Mouse (Mus musculus) layer of hippocampus, adult 2 months (tissue): ENCODE data around the gene 9130019O22Rik. TPM values are rescaled to one million over a fixed set of nuclear protein-coding genes. Genes with fewer than 3 reads are reported as not detected.
"Not testable (repeated sequence)": the region's sequence is repeated elsewhere in the genome, so short reads cannot be mapped to it uniquely, and the experiment has no call there.

Source experiments
- DNase-seq, 2 experiments: peaks; one replicate each; pipeline ENCODE4 v3.0.0; 2022; ENCODE audit warnings: low spot score in 2 of 2
- H3K27ac ChIP-seq: fragments of 200-600 bp; 2 replicates; pipeline ENCODE4 v1.8.1; 2022
- H3K4me3 ChIP-seq: fragments of 200-600 bp; 2 replicates; pipeline ENCODE4 v1.8.1; 2022; ENCODE audit warnings: mild to moderate bottlenecking
- CTCF ChIP-seq: fragments of 200-600 bp; conservative IDR thresholded peaks from 2 replicates; pipeline ENCODE4 v1.8.1; 2022; ENCODE audit warnings: antibody characterized with exemption, mild to moderate bottlenecking, moderate library complexity
- total RNA-seq, 2 experiments: library from RNA; stranded (reverse); gene quantifications; 2 replicates each; pipeline ENCODE4 v1.2.3; 2021

Gene 9130019O22Rik
- total RNA-seq, 2 experiments from 2014 or later = 3.1 to 4.2 TPM

DNA sequence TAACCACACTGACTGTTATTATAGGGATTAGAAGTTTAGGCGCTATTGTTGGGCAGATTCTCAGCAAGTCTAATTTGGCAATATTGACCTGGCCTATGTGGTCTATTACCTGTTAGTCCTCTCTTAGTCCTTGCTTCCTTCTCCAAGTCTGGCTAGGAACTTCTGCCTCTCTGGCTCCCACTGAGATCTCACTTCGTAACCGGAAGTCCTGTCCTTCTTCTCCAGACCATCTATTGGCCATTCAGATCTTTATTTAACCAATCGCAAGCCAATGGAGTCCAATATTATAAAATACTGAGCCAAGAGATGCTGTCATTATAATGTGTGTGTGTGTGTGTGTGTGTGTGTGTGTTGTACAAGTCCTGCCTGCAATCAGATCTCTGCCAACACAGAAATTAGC lies 22.8 kb downstream of the 9130019O22Rik start:
- Histone ChIP-seq H3K27ac (peak overlapping the region; percentile 68; the same call in 1 of the 2 replicates), H3K4me3 (peak overlapping the region; percentile 52)
- no peak for TF ChIP-seq CTCF
- no peak for DNase-seq

DNA sequence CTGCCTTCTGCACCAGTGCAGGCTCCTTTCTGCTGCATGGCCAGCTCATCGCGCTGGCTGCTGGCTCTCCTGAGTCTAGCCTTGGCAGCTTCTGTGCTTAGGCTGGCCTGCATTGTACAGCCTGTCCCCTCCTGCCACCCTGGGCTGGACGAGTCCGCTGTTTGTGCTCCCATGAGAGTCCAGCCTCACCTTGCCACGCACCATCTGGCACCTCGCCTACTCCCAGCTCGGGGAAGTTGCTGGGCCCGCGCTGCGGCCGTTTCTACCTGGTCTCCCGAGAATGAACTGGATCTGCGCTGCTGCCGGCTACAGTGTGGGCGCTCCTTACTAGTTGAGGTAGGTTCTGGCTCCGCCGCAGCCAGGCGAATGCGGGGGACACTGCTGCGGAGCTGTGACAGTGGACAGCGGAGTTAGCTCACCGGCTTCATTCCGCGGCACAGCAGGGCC lies 23.5 kb downstream of the 9130019O22Rik start:
- TF ChIP-seq CTCF = no peak
- H3K27ac ChIP-seq = peak overlapping the region; percentile 68
- DNase-seq = no peak
- peak overlapping the region; percentile 52 for H3K4me3 ChIP-seq

DNA sequence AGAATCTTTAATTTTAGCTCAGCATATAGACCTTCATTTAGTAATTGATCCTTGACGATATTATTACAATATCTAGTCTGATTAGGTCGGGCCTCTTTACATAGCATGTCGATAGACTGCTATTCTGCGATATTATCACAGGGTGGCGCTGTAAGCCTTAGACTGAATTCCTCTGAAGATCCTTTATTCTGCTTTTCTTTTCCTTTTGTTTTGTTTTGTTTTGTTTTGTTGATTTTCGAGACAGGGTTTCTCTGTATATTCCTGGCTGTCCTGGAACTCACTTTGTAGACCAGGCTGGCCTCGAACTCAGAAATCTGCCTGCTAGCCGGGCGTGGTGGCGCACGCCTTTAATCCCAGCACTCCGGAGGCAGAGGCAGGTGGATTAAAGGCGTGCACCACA lies 24.5 kb downstream of the 9130019O22Rik start:
- H3K27ac ChIP-seq, DNase-seq: not testable (repeated sequence)
- peak overlapping the region; percentile 34; the same call in 1 of the 2 replicates for H3K4me3 ChIP-seq
- TF ChIP-seq CTCF = peak; percentile 96

DNA sequence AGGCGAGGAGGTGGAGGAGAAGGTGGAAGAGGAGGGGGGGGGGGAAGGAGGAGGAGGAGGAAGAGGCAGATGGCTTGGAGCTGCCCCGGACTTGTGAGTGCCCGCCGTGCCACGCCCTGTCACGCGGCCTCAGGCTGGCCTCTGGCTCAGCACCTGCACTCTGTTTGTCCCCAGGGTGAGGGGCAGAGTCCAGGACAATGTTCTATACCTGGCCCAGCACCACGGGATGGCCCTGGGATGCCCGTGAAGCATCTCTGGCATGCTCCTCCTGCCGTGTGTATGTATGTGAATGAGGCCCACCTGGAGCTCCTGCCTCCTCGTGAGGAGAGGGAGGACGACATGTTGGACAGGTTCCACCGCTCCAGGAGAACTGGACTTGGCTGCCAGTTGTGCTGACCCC lies 25.5 kb downstream of the 9130019O22Rik start:
- no peak for TF ChIP-seq CTCF
- DNase-seq = no peak
- no peak overlapping the region for H3K27ac ChIP-seq
- no peak overlapping the region for H3K4me3 ChIP-seq

DNA sequence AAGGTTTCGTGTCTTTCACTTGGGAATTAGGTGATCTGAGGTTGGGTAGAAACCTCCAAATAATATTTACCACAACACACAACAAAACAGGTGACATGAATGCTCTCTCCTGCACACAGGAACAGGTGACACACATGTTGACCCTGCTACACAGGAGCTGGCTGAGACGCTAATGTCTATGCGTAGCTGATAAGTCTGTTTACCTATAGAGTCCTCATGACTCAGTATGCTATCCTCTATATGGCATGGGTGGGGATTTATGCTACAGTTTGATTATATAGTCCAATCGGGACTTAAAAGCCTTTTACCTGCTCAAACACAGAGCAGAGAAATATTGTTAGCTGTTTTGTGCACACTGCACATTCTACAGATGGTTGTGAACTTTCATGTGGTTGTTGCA lies 26.7 kb downstream of the 9130019O22Rik start:
- H3K4me3 ChIP-seq = no peak overlapping the region
- DNase-seq = no peak
- no peak for TF ChIP-seq CTCF
- H3K27ac ChIP-seq = no peak overlapping the region

DNA sequence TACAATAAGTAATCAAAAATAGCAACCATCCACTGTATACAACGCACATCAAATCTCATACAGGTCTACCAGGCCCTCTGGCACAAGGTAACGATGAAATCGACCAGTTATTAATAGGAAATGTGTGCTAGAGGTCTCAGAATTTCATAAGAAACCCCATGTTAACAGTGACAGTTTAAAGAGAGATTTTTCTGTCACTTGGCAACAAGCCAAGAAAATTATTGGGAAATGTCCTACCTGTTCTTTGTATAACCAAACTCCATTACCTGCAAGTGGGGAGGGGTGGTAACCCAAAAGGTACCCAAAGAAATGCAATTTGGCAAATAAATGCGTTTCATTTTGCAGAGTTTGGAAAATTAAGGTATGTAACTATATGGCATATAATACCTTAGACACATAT lies 28.5 kb downstream of the 9130019O22Rik start:
- no peak for TF ChIP-seq CTCF
- DNase-seq = no peak
- H3K27ac ChIP-seq = no peak overlapping the region
- no peak overlapping the region for H3K4me3 ChIP-seq

DNA sequence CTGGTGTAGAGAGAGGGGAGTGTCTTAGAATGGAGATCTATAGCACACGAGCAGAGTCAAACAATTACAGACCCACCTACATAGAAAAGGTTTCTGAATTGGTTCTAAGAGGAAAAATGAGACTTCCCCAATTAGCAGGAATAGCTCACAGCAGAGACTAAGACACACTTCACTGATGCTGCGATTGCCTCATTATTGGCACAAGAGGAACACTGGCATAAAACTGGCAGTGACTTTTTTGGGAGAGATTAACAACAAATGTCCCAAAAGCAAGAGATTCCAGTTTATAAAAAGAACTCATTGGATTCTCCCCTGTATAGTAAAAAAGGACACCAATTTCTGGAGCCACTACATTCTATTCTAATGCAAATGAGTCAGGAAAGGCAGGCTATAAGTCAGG lies 29.1 kb downstream of the 9130019O22Rik start:
- no peak overlapping the region for H3K27ac ChIP-seq
- TF ChIP-seq CTCF = no peak
- no peak overlapping the region for H3K4me3 ChIP-seq
- DNase-seq = no peak

DNA sequence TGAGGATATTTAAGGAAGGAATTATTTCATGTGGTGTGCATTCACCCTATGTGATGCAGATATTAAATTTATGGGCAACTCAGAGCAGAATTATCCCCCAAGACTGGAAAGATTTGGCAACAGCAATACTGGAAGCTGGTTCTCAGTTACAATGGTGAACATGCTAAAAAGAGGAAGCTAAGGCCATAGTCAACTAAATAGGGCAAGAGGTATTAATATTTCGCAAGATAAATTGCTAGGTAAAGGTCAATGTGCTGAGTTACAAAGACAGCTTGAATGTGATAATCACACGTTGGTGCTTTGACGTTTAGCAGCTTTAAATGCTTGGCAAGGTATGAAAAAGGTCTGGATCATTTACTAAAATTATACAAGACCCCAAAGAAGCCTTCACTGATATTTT lies 31.2 kb downstream of the 9130019O22Rik start:
- no peak for TF ChIP-seq CTCF
- DNase-seq = no peak
- Histone ChIP-seq H3K27ac (no peak overlapping the region), H3K4me3 (no peak overlapping the region)

DNA sequence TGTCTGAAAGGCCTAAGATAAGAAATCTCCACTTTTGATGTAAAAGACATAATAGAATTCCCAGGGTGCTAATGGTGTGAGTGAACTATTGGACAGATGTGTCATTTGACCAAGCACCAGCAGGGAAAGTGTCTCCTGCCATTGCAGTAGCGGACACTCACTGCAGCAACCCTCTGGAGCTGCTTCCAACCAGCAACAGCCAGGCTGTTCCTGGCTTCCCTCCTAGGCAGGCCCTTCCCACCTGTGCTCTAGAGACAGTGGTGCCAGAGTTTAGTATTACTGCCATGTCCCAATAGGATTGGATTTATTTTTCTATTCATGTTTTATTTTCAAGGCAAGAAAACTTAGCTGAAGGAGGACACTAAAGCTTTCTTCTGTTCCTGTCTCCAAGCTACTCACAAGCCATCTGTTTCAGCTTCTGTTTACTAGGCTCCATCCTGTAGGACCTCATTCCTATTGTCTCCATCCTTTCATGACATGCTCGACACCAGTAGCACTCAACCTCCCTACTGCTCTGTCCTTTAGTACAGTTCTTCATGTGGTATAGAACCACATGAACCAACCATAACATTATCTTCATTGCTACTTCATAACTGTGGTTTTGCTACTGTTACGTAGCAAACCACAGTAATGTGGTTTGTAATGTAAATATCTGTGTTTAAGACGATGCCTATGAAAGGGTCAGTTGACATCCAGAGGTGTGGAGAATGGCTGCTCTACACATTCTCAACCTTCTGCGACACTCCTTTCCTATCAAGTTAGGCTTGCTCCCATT lies 35.5 kb downstream of the 9130019O22Rik start:
- no peak for TF ChIP-seq CTCF
- no peak for DNase-seq

DNA sequence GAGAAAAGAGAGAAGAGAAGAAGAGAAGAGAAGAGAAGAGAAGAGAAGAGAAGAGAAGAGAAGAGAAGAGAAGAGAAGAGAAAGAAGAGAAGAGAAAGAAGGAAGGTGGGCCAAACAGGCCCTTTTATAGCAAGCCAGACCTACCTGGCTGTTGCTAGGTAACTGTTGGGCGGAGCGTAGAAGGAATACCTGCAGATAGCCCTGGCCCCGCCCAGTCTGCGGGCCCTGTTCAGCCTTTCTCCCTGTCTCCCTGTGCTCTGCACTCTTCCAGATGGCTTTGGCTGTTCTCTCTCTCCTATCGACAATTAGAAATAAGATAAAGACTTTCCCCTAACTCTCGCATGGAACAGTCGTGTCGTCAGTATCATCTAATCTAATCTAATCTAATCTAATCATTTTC lies 40.3 kb downstream of the 9130019O22Rik start:
- Histone ChIP-seq H3K4me3 (peak overlapping the region; percentile 98; the same call in 1 of the 2 replicates), H3K27ac (peak overlapping the region; percentile 60; the same call in 1 of the 2 replicates)
- no peak for TF ChIP-seq CTCF
- DNase-seq = no peak

More for the DNA sequence above, 35.5 kb downstream of the 9130019O22Rik start:
- H3K27ac ChIP-seq = no peak overlapping the region
- H3K4me3 ChIP-seq = no peak overlapping the region

DNA sequence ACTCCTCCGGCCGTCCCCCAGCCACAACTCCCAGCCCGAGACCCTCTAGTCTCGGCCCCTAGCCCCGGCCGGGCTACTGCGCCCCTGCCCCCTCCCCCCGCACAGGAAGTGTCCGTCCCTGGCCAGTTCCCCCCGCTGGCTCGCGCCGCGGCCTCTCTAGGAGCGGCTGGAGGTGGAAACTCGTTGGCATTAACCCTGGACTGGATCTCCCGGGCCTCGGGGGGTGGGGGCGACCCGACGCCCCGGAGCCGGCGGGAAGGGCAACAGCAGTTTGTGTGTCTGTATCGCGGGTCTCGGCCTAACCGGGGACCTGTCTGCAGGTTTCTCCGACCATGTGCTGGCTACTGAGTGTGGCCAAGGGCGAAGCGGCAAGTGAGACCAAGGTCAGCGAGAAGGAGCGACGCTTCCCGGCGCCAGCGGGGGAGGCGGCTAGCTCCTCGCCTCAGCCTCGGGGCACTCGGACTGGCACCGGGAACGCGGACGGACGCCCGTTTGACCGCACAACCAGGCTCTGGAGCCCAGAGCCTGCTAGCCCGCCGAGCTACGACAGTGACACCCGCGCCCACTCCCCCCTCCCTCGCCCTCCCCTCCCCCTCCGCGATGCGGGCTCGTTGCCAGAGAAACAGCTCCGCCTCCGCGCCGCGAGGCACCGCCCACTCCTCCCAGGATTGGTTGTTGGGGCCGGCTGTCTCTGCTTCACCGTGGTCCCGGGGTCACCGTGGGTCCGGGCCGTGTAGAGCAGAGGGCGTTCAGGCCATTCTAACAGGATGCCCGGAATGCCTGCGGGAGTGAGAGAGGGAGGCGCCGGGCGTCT lies 41.2 kb downstream of the 9130019O22Rik start, which contains the start of gene Zfp768:
Zfp768 (minus strand) TSS at position 78 of the 814 bp plus-strand sequence.
- DNase-seq = peak; percentile 77 to 90
- no peak for TF ChIP-seq CTCF
- peak within 1 kb of the TSS; percentile 98 for H3K4me3 ChIP-seq
- peak within 1 kb of the TSS; percentile 100 for H3K27ac ChIP-seq

DNA sequence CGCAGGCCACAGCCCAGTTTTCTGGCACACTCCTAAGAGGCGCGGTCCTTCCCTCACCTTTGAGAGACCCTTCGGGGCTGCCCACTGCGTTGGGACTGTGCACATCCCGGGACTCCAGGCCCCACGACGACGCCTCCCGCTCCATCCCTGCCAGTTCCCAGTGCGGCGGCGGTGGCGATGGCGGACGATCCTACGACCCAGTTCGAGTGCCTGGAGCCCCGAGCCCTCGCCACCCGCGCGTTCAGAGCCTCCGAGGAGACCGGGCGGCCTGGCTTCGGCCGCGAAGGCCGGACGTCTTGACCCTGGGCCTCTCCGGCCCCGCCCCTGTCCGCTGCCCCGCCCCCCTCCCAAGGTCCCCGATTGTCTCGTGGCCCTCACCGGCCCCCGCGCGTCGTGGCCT lies 41.9 kb downstream of the 9130019O22Rik start:
- H3K4me3 ChIP-seq = peak overlapping the region; percentile 98
- TF ChIP-seq CTCF = no peak
- peak in 1 of 2 experiments; percentile 30 for DNase-seq
- peak overlapping the region; percentile 100 for H3K27ac ChIP-seq

DNA sequence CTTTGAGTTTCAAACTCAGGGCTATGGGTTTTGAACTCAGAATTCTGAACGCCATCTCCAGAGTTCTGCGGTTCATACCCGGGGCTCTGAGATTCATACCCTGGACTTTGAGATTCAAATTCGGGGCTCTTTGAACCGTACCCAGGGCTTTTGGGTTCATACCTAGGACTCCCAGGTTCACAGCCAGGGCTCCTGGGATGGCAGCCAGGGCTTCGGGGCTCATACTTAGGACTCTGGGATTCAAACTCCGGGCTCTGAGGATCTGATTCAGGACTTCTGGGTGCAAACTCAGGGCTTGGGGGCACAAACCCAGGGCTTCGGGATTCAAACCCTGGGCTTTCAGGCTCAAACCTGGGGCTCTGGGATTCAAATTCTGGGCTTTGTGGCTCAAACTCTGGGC lies 42.6 kb downstream of the 9130019O22Rik start:
- DNase-seq = no peak
- peak overlapping the region; percentile 98 for H3K4me3 ChIP-seq
- H3K27ac ChIP-seq = 0 out of 2 replicates have a peak overlapping the region, but pooled peaks have one; percentile 100
- no peak for TF ChIP-seq CTCF
